Mouse (Mus musculus): ENCODE measurements around the gene Fam204a.

Fam204a gene

GRCm38 (mm10) chr19:60160611-60161274, 65.8 kb downstream of the Fam204a start:
- peak; percentile 44 for DNase-seq (ENCODE audit: low spot score)

GRCm38 (mm10) chr19:60159827-60160226, 66.7 kb downstream of the Fam204a start:
- no peak for DNase-seq (ENCODE audit: low spot score)

- no peak for DNase-seq (ENCODE audit: low spot score)
Observed at GRCm38 (mm10) chr19:60155266-60155665, 71.2 kb downstream of the Fam204a start.

- DNase-seq (ENCODE audit: low spot score) = no peak
Observed at GRCm38 (mm10) chr19:60153096-60153495, 73.4 kb downstream of the Fam204a start.

GRCm38 (mm10) chr19:60150056-60150455, 76.4 kb downstream of the Fam204a start:
- no peak for DNase-seq (ENCODE audit: low spot score)

- DNase-seq (ENCODE audit: low spot score) = no peak
Observed at GRCm38 (mm10) chr19:60149078-60149960, 77.2 kb downstream of the Fam204a start.

All from ovary, postnatal 14 days (tissue).